In genomic region chrX:42151024-42151754, GRCm38 (mm10) we compare ENCODE assay signal across 8 mouse cellular contexts. TPM values are rescaled to one million over a fixed set of nuclear protein-coding genes. Genes with fewer than 3 reads are reported as not detected.
DNase-seq lines count a peak whose midpoint lies in the region; ATAC-seq and TF ChIP-seq lines count a peak whose summit lies in the region.

No protein-coding gene starts in this region.

- peak; percentile 9 to 53 for DNase-seq in heart, adult 18-20 months
- DNase-seq in heart, adult 11 months, result no peak
- no peak for DNase-seq in embryonic facial prominence, embryonic 11.5 days (ENCODE audit: low spot score)
- DNase-seq in hindbrain, embryonic 14.5 days (ENCODE audit: low spot score), result peak; percentile 24
- DNase-seq in frontal cortex, postnatal 14 days (ENCODE audit: low spot score in 2 of 2), result no peak
- DNase-seq in thymus, postnatal 14 days, result no peak

- peaks cover 17% of the 10 kb centered on the region for H3K4me1 ChIP-seq in E14TG2a.4 (replicated peaks; ENCODE audit: low read depth, low read length)
- H3K4me1 ChIP-seq in embryonic facial prominence, embryonic 11.5 days (ENCODE audit: control insufficient read depth, insufficient read depth, low read length), result no peaks in the 10 kb centered on the region
- no peaks in the 10 kb centered on the region for H3K4me1 ChIP-seq in hindbrain, embryonic 14.5 days (replicated peaks; ENCODE audit: control insufficient read depth, insufficient read depth, low read length)
- H3K4me1 ChIP-seq in midbrain, embryonic 13.5 days (replicated peaks), result 0 out of 2 replicates have a peak, but pooled peaks cover 8% of the 10 kb centered on the region

- H3K27ac ChIP-seq in embryonic facial prominence, embryonic 11.5 days (replicated peaks; ENCODE audit: low read depth, low read length), result peak overlapping the region; percentile 71
- H3K27ac ChIP-seq in hindbrain, embryonic 14.5 days, result peak overlapping the region; percentile 84
- peak overlapping the region; percentile 83 for H3K27ac ChIP-seq in midbrain, embryonic 13.5 days

- H3K9me3 ChIP-seq in E14TG2a.4 (ENCODE audit: low read length), result no peaks in the 10 kb centered on the region
- no peaks in the 10 kb centered on the region for H3K9me3 ChIP-seq in embryonic facial prominence, embryonic 11.5 days (replicated peaks; ENCODE audit: control insufficient read depth, low read length)
- H3K9me3 ChIP-seq in hindbrain, embryonic 14.5 days (ENCODE audit: control insufficient read depth, low read length), result no peaks in the 10 kb centered on the region
- no peaks in the 10 kb centered on the region for H3K9me3 ChIP-seq in midbrain, embryonic 13.5 days

- 11% methylated on average over 25 of the region's 25 CpGs for WGBS in embryonic facial prominence, embryonic 11.5 days
- WGBS in hindbrain, embryonic 14.5 days, result 19% methylated on average over 25 of the region's 25 CpGs
- 21% methylated on average over 25 of the region's 25 CpGs for WGBS in midbrain, embryonic 13.5 days

- H3K9ac ChIP-seq in embryonic facial prominence, embryonic 11.5 days (replicated peaks; ENCODE audit: low read length), result peak overlapping the region; percentile 67
- peak overlapping the region; percentile 63 for H3K9ac ChIP-seq in hindbrain, embryonic 14.5 days
- H3K9ac ChIP-seq in midbrain, embryonic 13.5 days (replicated peaks), result peak overlapping the region; percentile 62

- peak overlapping the region; percentile 76 for H3K4me3 ChIP-seq in E14TG2a.4 (replicated peaks; ENCODE audit: low read length)
- peak overlapping the region; percentile 42 for H3K4me3 ChIP-seq in embryonic facial prominence, embryonic 11.5 days (ENCODE audit: low read depth, low read length)
- H3K4me3 ChIP-seq in hindbrain, embryonic 14.5 days (replicated peaks; ENCODE audit: low read length), result peak overlapping the region; percentile 65
- peak overlapping the region; percentile 57 for H3K4me3 ChIP-seq in midbrain, embryonic 13.5 days (replicated peaks)

- no peaks in the 10 kb centered on the region for H3K27me3 ChIP-seq in E14TG2a.4 (ENCODE audit: insufficient read depth, low read length)
- H3K27me3 ChIP-seq in embryonic facial prominence, embryonic 11.5 days (ENCODE audit: control insufficient read depth, insufficient read depth, low read length), result no peaks in the 10 kb centered on the region
- H3K27me3 ChIP-seq in hindbrain, embryonic 14.5 days (ENCODE audit: control insufficient read depth, insufficient read depth, low read length), result no peaks in the 10 kb centered on the region
- H3K27me3 ChIP-seq in midbrain, embryonic 13.5 days, result no peaks in the 10 kb centered on the region

- peak overlapping the region; percentile 27 for H3K4me2 ChIP-seq in embryonic facial prominence, embryonic 11.5 days (ENCODE audit: low read depth, low read length)
- peak overlapping the region; percentile 57 for H3K4me2 ChIP-seq in hindbrain, embryonic 14.5 days (replicated peaks)
- peak overlapping the region; percentile 50 for H3K4me2 ChIP-seq in midbrain, embryonic 13.5 days (replicated peaks)

- no peaks in the 10 kb centered on the region for H3K36me3 ChIP-seq in E14TG2a.4 (ENCODE audit: insufficient read depth, low read length)
- H3K36me3 ChIP-seq in embryonic facial prominence, embryonic 11.5 days (replicated peaks; ENCODE audit: control insufficient read depth, insufficient read depth, low read depth, low read length), result no peaks in the 10 kb centered on the region
- no peaks in the 10 kb centered on the region for H3K36me3 ChIP-seq in hindbrain, embryonic 14.5 days (replicated peaks; ENCODE audit: control insufficient read depth, insufficient read depth)
- no peaks in the 10 kb centered on the region for H3K36me3 ChIP-seq in midbrain, embryonic 13.5 days

- TF ChIP-seq CTCF in E14TG2a.4 (conservative IDR thresholded peaks at IDR 0.05; ENCODE audit: low read length), result no peak

- no peak for ATAC-seq in embryonic facial prominence, embryonic 11.5 days (replicated peaks; ENCODE audit: insufficient number of reproducible peaks, low FRiP score, low TSS enrichment, low read depth)
- no peak for ATAC-seq in hindbrain, embryonic 14.5 days (ENCODE audit: low FRiP score)
- ATAC-seq in midbrain, embryonic 13.5 days, result no peak

RNA-seq across cellular contexts. Expression of gene Stag2, which starts 2.1 kb away (rescaled TPM):
- total RNA-seq in heart, adult 18-20 months (2021), result 10 to 100 TPM; 37.9 to 41.0 TPM
- 52.7 and 66.1 TPM in 2 replicates for polyA plus RNA-seq in embryonic facial prominence, embryonic 11.5 days (2014; fragmentation: Nextera tagmentation; extraction: Ambion mirVana)
- 29.4 and 30.2 TPM in 2 replicates for polyA plus RNA-seq in hindbrain, embryonic 14.5 days (2014; fragmentation: Nextera tagmentation; extraction: Ambion mirVana)
- 25.2 and 25.6 TPM in 2 replicates for polyA plus RNA-seq in midbrain, embryonic 13.5 days (2015; fragmentation: Nextera tagmentation; extraction: Ambion mirVana)

Comparison
In these comparisons a context has a peak if more than half of its experiments do, and no peak if none do; other contexts are left out.
1. DNase-seq: peak in heart, adult 18-20 months (2 of 2) and hindbrain, embryonic 14.5 days (single experiment); none in heart, adult 11 months (single experiment), embryonic facial prominence, embryonic 11.5 days (single experiment), frontal cortex, postnatal 14 days (0 of 2) and thymus, postnatal 14 days (single experiment).
2. Peak in every context shown above with its lines, with median percentiles within 50 percentile points of each other: H3K4me3 ChIP-seq, H3K27ac ChIP-seq, H3K4me2 ChIP-seq and H3K9ac ChIP-seq.